Comparison of ENCODE assay signal across 14 mouse cellular contexts in genomic region chr13:113600531-113601463, GRCm38 (mm10). TPM values are rescaled to one million over a fixed set of nuclear protein-coding genes. Genes with fewer than 3 reads are reported as not detected.
DNase-seq lines count a peak whose midpoint lies in the region; ATAC-seq lines count a peak whose summit lies in the region.
"Had no signal": no experiment of that assay in that cellular context is flagged by ENCODE, and none has a peak within 500 bp of the region (broad histone marks: within the 10 kb centered on the region; RNA-seq: fewer than 3 reads in every experiment).

No protein-coding gene starts in this region.

- 0 out of 2 replicates have a peak overlapping the region, but pooled peaks have one; percentile 11 for H3K27ac ChIP-seq in limb, embryonic 15.5 days
- H3K27ac ChIP-seq in limb, embryonic 10.5 days: no peak overlapping the region
- H3K27ac ChIP-seq: kidney, embryonic 15.5 days had no signal

- WGBS in limb, embryonic 15.5 days: 83% methylated on average over 18 of the region's 18 CpGs
- WGBS in limb, embryonic 10.5 days: 91% methylated on average over 18 of the region's 18 CpGs

- no peak overlapping the region for H3K9ac ChIP-seq in limb, embryonic 15.5 days
- H3K9ac ChIP-seq: embryonic facial prominence, embryonic 13.5 days; kidney, embryonic 15.5 days; lung, embryonic 14.5 days had no signal

- ATAC-seq in limb, embryonic 15.5 days (ENCODE audit: insufficient number of reproducible peaks, low FRiP score, low TSS enrichment, low read depth): no peak
- peak; percentile 79 for ATAC-seq in CD4-positive, CD25-positive, alpha-beta regulatory T cell, adult 4 months
- peak; percentile 71 for ATAC-seq in common myeloid progenitor, adult 5-6 weeks (replicated peaks; ENCODE audit: low read depth, poor library complexity, severe bottlenecking)
- ATAC-seq: forebrain, embryonic 16.5 days had no signal

- no peaks in the 10 kb centered on the region for H3K27me3 ChIP-seq in limb, embryonic 15.5 days
- H3K27me3 ChIP-seq in limb, embryonic 10.5 days (ENCODE audit: low read depth, poor library complexity, severe bottlenecking): no peaks in the 10 kb centered on the region
- H3K27me3 ChIP-seq in megakaryocyte, embryonic 14.5 days (replicated peaks): no peaks in the 10 kb centered on the region
- H3K27me3 ChIP-seq: embryonic facial prominence, embryonic 13.5 days; kidney, embryonic 15.5 days had no signal

- no peaks in the 10 kb centered on the region for H3K36me3 ChIP-seq in limb, embryonic 15.5 days
- H3K36me3 ChIP-seq in limb, embryonic 10.5 days: peaks cover 39% of the 10 kb centered on the region
- H3K36me3 ChIP-seq in megakaryocyte, embryonic 14.5 days (replicated peaks; ENCODE audit: low read length): peaks cover 93% of the 10 kb centered on the region

- no peak for DNase-seq in limb, embryonic 10.5 days (ENCODE audit: low spot score)
- no peak for DNase-seq in right cerebral cortex, adult 18-20 months
- no peak for DNase-seq in lung, postnatal 25 days (ENCODE audit: low spot score)
- no peak for DNase-seq in layer of hippocampus, adult 9-10 months (ENCODE audit: low spot score)
- DNase-seq: adrenal gland, postnatal 25 days; cerebellum, adult 2 months; lung, embryonic 14.5 days had no signal

- H3K4me1 ChIP-seq in limb, embryonic 15.5 days: peaks cover 78% of the 10 kb centered on the region
- peaks cover 58% of the 10 kb centered on the region for H3K4me1 ChIP-seq in limb, embryonic 10.5 days
- peaks cover 19% of the 10 kb centered on the region for H3K4me1 ChIP-seq in megakaryocyte, embryonic 14.5 days

- H3K9me3 ChIP-seq in limb, embryonic 15.5 days: no peaks in the 10 kb centered on the region
- H3K9me3 ChIP-seq in limb, embryonic 10.5 days (replicated peaks): no peaks in the 10 kb centered on the region
- peaks cover 90% of the 10 kb centered on the region for H3K9me3 ChIP-seq in megakaryocyte, embryonic 14.5 days
- H3K9me3 ChIP-seq: embryonic facial prominence, embryonic 13.5 days; kidney, embryonic 15.5 days had no signal

- no peak overlapping the region for H3K4me3 ChIP-seq in limb, embryonic 15.5 days
- no peak overlapping the region for H3K4me3 ChIP-seq in limb, embryonic 10.5 days
- peak overlapping the region; percentile 62 for H3K4me3 ChIP-seq in megakaryocyte, embryonic 14.5 days (replicated peaks)
- H3K4me3 ChIP-seq: embryonic facial prominence, embryonic 13.5 days; kidney, embryonic 15.5 days had no signal

- H3K4me2 ChIP-seq in limb, embryonic 15.5 days: no peak overlapping the region
- H3K4me2 ChIP-seq: embryonic facial prominence, embryonic 13.5 days; kidney, embryonic 15.5 days; lung, embryonic 14.5 days had no signal

RNA-seq across cellular contexts. Expression of gene Snx18, which starts 17.6 kb away (rescaled TPM):
- polyA plus RNA-seq in limb, embryonic 15.5 days (2015; fragmentation: Nextera tagmentation; extraction: Ambion mirVana): 21.1 and 25.2 TPM in 2 replicates
- polyA plus RNA-seq in limb, embryonic 10.5 days (2016; fragmentation: Nextera tagmentation; extraction: Ambion mirVana): 21.6 and 22.5 TPM in 2 replicates
- polyA plus RNA-seq in CD4-positive, CD25-positive, alpha-beta regulatory T cell, adult 4 months (2017; shearing (Covaris generic)): 10 to 100 TPM in 1 of 2 experiments, 1 to 10 TPM in 1; 6.0 to 11.5 TPM
- 26.4 and 27.5 TPM in 2 replicates for total RNA-seq in common myeloid progenitor, adult 5-6 weeks (2017)
- 2.1 and 4.9 TPM in 2 replicates for polyA plus RNA-seq in megakaryocyte, embryonic 14.5 days (2012; ENCODE audit: insufficient read depth, low replicate concordance)
